Mouse (Mus musculus) bone marrow, adult 2 months (tissue): Measurements from ENCODE around the gene Esrp2. TPM values are rescaled to one million over a fixed set of nuclear protein-coding genes. Genes with fewer than 3 reads are reported as not detected.

Experiments used
- H3K27ac ChIP-seq: fragments of 200-500 bp; 2 replicates; pipeline ENCODE4 v1.5.1; 2012; ENCODE audit warnings: low read depth, mild to moderate bottlenecking, control low read depth, inconsistent platforms, low read length; ENCODE audit not compliant: control insufficient read depth, poor library complexity, insufficient read depth
- H3K4me1 ChIP-seq: fragments of 200-500 bp; 2 replicates; pipeline ENCODE4 v1.6.1; 2011; ENCODE audit warnings: low read length; ENCODE audit not compliant: control insufficient read depth, insufficient read depth
- H3K4me3 ChIP-seq: fragments of 200-500 bp; replicated peaks from 2 replicates; pipeline ENCODE3; 2011; ENCODE audit warnings: mild to moderate bottlenecking, low read depth, low read length, control low read depth; ENCODE audit not compliant: control insufficient read depth
- CTCF ChIP-seq: fragments of 200-500 bp; IDR thresholded peaks from 2 replicates; pipeline ENCODE4 v1.5.1; 2011; ENCODE audit warnings: low read length, control low read depth; ENCODE audit not compliant: control insufficient read depth, insufficient read depth
- POLR2A ChIP-seq: fragments of 200-500 bp; IDR thresholded peaks from 2 replicates; pipeline ENCODE4 v1.6.1; 2011; ENCODE audit warnings: low read depth, mild to moderate bottlenecking, control low read depth, low read length, borderline replicate concordance; ENCODE audit not compliant: control insufficient read depth
- WGBS: fragments of 180-500 bp; shearing (Covaris S2); methylation state at CpG from one replicate; pipeline ENCODE4 v1.1.7; 2018; 5-methylcytosine and 5-hydroxymethylcytosine counted together
- polyA plus RNA-seq: library from polyadenylated mRNA; stranded (reverse); fragments of >200 nt; gene quantifications from 2 replicates; pipeline ENCODE4 v1.2.4, GENCODE M21; 2011; ENCODE audit warnings: low replicate concordance; ENCODE audit not compliant: missing spikeins, insufficient read depth, insufficient read length

The Esrp2 gene
- polyA plus RNA-seq, 1 experiment, result not detected

DNA sequence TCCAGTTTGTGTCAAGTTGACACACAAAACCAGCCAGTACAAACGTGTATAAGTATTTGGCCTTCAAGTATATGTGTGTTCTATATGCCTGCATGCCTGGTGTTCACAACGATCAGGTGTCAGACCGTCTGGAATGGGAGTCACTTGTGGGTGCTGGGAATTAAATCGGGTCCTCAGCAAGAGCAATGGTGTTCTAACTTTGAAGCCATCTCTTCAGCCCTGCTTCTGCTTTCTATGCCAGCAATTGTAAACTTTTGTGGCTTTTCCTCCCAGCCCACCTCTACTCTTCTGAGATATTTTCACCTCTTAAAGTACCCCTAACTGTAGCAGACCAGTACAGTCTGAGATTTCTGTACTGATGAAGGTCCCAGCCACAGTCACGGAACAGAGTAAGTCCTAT, 3.4 kb upstream of the Esrp2 start:
- WGBS, result 71% methylated on average over 5 of the region's 5 CpGs
- Histone ChIP-seq H3K27ac (no peak overlapping the region), H3K4me3 (no peak overlapping the region), H3K4me1 (no peaks in the 10 kb centered on the region; the same call in 1 of the 2 replicates)
- TF ChIP-seq POLR2A (no peak), CTCF (no peak)

GRCm38 (mm10) chr8:106138616-106139015, 1.8 kb upstream of the Esrp2 start:
- Histone ChIP-seq H3K27ac (no peak overlapping the region), H3K4me1 (no peaks in the 10 kb centered on the region; the same call in 1 of the 2 replicates), H3K4me3 (peak overlapping the region; percentile 38)
- 39% methylated on average over 7 of the region's 7 CpGs for WGBS
- TF ChIP-seq POLR2A (no peak), CTCF (no peak)

GRCm38 (mm10) chr8:106137906-106138477, 1.2 kb upstream of the Esrp2 start:
- TF ChIP-seq CTCF (no peak), POLR2A (no peak)
- Histone ChIP-seq H3K4me3 (peak overlapping the region; percentile 38), H3K27ac (no peak overlapping the region), H3K4me1 (no peaks in the 10 kb centered on the region; the same call in 1 of the 2 replicates)
- 1% methylated on average over 24 of the region's 24 CpGs for WGBS

DNA sequence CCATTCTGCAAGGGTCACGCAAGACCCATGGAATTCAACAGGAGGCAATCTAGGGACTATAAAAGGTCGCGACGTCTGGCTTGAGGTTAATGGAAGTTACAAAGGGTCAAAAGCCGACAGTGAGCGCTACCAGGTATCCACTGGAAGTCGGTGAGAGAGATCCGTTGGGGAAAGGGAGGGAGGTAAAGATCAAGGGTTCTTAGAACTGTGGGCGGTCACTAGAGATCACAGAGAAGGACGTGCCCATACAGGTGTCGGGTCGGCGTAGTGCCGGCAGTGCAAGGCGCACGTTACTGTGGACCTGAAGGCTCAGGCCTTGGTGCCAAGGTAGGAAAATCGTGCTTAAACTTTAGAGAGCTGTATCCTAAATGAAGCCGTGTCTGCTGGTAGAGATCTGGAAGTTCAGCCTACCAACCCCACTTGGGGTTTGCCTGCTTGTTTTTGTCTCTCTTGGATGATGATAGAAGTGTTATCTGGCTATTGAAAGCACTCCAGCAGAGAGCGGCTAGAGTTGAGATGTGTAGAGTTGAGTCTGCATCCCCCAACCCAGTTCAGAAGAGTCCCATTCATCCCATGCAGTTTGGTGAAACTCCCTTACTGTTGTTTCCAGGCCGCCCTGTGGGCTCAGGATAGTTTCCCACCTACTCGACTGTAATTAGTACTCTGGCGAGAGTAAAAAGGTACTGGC, 588 bp upstream of the Esrp2 start:
- no peak for TF ChIP-seq CTCF
- no peak for TF ChIP-seq POLR2A
- no peak overlapping the region for H3K4me3 ChIP-seq
- no peaks in the 10 kb centered on the region; the same call in 1 of the 2 replicates for H3K4me1 ChIP-seq
- no peak overlapping the region for H3K27ac ChIP-seq
- WGBS, result 10% methylated on average over 22 of the region's 22 CpGs

- Histone ChIP-seq H3K27ac (no peak overlapping the region), H3K4me3 (no peak overlapping the region), H3K4me1 (no peaks in the 10 kb centered on the region; the same call in 1 of the 2 replicates)
- TF ChIP-seq POLR2A (no peak), CTCF (no peak)
- WGBS, result 14% methylated on average over 19 of the region's 19 CpGs
Measured at GRCm38 (mm10) chr8:106135672-106136071, 1.1 kb downstream of the Esrp2 start.

- H3K4me3 ChIP-seq, result no peak overlapping the region
- no peaks in the 10 kb centered on the region; the same call in 1 of the 2 replicates for H3K4me1 ChIP-seq
- 42% methylated on average over 14 of the region's 14 CpGs for WGBS
- no peak for TF ChIP-seq POLR2A
- TF ChIP-seq CTCF, result no peak
- no peak overlapping the region for H3K27ac ChIP-seq
Measured at GRCm38 (mm10) chr8:106134751-106135571, 1.8 kb downstream of the Esrp2 start.

DNA sequence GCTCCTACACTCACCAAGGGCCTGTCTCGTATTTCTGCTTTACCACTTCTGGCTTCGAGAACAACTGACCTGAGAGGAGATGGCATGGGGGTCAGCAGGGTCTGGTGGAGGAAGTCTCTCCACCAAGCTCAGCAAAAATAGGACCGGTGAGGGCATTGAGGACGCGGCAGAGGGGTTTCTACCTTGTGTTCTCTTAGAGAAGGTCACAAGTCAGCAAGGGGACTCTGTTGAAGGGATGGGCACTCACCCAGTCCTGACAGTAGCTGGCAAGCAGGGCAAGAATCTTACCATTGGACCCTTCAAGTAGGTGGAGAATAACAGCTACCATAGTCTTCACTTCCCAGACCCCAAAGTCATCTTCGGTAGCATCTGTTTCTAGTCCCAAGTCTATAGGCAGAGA, 2.8 kb downstream of the Esrp2 start:
- 66% methylated on average over 6 of the region's 6 CpGs for WGBS
- Histone ChIP-seq H3K4me1 (no peaks in the 10 kb centered on the region; the same call in 1 of the 2 replicates), H3K4me3 (no peak overlapping the region), H3K27ac (no peak overlapping the region)
- TF ChIP-seq POLR2A (no peak), CTCF (no peak)

DNA sequence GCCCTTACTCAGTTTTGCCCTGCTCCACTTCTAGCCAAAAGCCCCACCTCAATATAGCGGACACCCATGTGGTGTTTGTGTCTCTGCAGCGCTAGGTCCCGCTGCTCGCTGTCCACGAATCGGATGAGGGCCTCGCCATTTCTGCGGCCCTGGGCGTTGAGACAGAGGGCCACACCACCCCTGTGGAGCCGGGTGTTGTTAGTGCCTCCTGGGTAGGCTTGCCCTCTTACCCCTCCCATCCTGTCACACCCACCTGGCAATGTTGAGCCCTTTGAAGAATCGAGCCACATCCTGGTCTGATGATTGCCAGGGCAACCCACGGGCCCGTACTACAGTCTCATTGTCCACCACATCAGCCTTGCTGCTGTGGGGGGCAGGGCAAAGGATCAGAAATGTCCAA, 3.2 kb downstream of the Esrp2 start:
- no peaks in the 10 kb centered on the region; the same call in 1 of the 2 replicates for H3K4me1 ChIP-seq
- TF ChIP-seq CTCF, result no peak
- TF ChIP-seq POLR2A, result no peak
- H3K4me3 ChIP-seq, result no peak overlapping the region
- WGBS, result 61% methylated on average over 13 of the region's 13 CpGs
- H3K27ac ChIP-seq, result no peak overlapping the region
